Mouse (Mus musculus) liver, embryonic 12.5 days (tissue): ENCODE results near the gene Wdr86. TPM values are rescaled to one million over a fixed set of nuclear protein-coding genes. Genes with fewer than 3 reads are reported as not detected.
A peak's percentile ranks its signal among the peaks of the same experiment; 100 is the strongest.

Experiments
- ATAC-seq: fragments of 200-750 bp; cut with Nextera tagmentation; 2 replicates; pipeline ENCODE4 v1.8.0; 2017; ENCODE audit warnings: moderate number of reproducible peaks, mild to moderate bottlenecking, moderate library complexity
- H3K27ac ChIP-seq: fragments of 300-500 bp; sonication (generic); 2 replicates; pipeline ENCODE4 v1.5.1; 2016; ENCODE audit warnings: mild to moderate bottlenecking
- H3K27me3 ChIP-seq: fragments of 300-500 bp; sonication (generic); replicated peaks from 2 replicates; pipeline ENCODE4 v1.6.1; 2016; ENCODE audit warnings: mild to moderate bottlenecking, moderate library complexity
- H3K36me3 ChIP-seq: fragments of 300-500 bp; sonication (generic); 2 replicates; pipeline ENCODE4 v1.6.1; 2016; ENCODE audit warnings: mild to moderate bottlenecking, moderate library complexity
- H3K4me1 ChIP-seq: fragments of 300-500 bp; sonication (generic); 2 replicates; pipeline ENCODE4 v1.6.1; 2016
- H3K4me2 ChIP-seq: fragments of 300-500 bp; sonication (generic); 2 replicates; pipeline ENCODE4 v1.6.1; 2016; ENCODE audit warnings: mild to moderate bottlenecking, moderate library complexity
- H3K4me3 ChIP-seq: fragments of 300-500 bp; sonication (generic); 2 replicates; pipeline ENCODE4 v1.5.1; 2016; ENCODE audit warnings: mild to moderate bottlenecking, moderate library complexity
- H3K9ac ChIP-seq: fragments of 300-500 bp; sonication (generic); 2 replicates; pipeline ENCODE4 v1.6.1; 2016; ENCODE audit warnings: mild to moderate bottlenecking, moderate library complexity
- H3K9me3 ChIP-seq: fragments of 300-500 bp; sonication (generic); replicated peaks from 2 replicates; pipeline ENCODE4 v1.6.1; 2016; ENCODE audit warnings: mild to moderate bottlenecking, moderate library complexity
- WGBS: fragments of 180-500 bp; shearing (Covaris S2); methylation state at CpG from one replicate; pipeline ENCODE4 v1.1.7; 2016; ENCODE audit not compliant: insufficient replicate concordance; 5-methylcytosine and 5-hydroxymethylcytosine counted together
- polyA plus RNA-seq: library from polyadenylated mRNA; unstranded; fragments of >200 nt; fragmentation: Nextera tagmentation; extraction: Ambion mirVana; gene quantifications from 2 replicates; pipeline ENCODE4 v1.2.1, GENCODE M21; 2016

Gene Wdr86
- polyA plus RNA-seq, 1 experiment from 2014 or later, result 3.5 TPM

DNA sequence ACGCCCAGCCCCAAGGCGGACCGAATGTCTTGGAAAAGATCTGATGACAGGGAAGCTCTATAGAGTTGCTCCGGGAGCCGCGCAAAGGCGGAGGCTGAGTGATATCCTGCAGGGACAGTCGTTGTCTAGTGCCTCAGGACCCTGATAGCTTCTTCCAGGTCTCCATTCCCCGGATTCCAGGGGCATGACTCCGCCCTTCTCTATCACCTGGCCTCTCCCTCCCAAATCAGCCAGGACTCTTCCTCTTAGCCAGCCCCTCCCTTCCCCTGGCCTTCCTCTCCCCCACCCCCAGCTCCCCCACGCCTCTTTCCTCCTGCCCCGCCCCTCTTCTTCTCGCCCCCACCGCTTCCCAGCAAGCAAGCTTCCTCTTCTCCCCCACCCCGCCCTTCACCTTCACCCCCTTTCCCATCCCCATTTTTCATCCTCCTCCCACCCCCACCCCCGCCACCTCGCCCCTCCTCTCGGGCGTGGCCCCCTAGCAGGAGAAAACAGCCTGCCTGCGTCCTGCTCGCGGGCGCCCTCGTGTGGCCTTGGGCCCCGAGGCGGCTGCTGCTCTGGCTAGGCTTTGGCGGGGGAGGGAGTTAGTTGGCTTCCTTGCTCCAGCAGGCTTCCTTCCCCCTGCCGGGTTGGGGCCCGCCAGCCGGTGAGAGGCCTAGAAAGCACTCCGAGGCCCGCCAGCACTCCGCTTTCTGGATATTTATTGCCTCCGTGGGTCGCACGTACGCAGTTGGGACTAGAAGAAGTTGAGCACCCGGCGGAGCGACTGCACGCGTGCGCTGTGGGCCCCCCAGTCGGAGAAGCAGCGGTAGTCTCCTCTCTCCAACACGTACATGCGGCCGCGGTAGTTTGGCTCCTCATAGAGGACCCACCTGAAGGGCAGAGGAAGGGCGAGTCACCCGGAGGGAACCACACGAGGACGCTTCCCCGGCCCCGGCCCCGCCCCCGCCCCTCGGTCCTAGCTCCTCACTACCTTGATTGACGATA is 20.1 kb upstream of the Wdr86 start:
- H3K36me3 ChIP-seq, result no peaks in the 10 kb centered on the region
- H3K4me1 ChIP-seq, result peaks cover 45% of the 10 kb centered on the region
- peak overlapping the region; percentile 93 for H3K4me2 ChIP-seq
- H3K27me3 ChIP-seq, result peaks cover 21% of the 10 kb centered on the region; the same call in 1 of the 2 replicates
- peak; percentile 69 for ATAC-seq
- peak overlapping the region; percentile 66 for H3K27ac ChIP-seq
- peak overlapping the region; percentile 71 for H3K9ac ChIP-seq
- 2% methylated on average over 59 of the region's 59 CpGs for WGBS
- no peaks in the 10 kb centered on the region for H3K9me3 ChIP-seq
- H3K4me3 ChIP-seq, result peak overlapping the region; percentile 63

DNA sequence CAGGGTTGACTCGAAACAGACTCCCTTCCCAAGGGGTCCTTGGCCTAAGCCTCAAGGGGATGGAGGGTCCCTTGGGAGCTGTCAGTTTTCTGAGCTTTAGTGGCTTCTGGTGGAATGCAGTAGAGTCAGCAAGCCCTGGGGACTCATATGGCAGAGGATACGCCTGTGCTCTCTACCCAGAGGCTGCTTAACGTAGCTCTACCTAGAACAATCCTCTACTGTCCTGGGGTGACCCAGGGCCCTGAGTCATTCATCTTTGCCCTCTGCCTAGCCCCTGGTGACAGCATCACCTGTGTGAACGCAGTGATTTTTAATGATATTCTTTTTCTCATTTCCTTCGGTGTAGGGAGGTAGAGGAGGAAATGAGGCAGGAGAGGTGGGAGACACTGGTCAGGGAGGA is 19.2 kb upstream of the Wdr86 start:
- no peak for ATAC-seq
- peak overlapping the region; percentile 71; the same call in 1 of the 2 replicates for H3K9ac ChIP-seq
- H3K36me3 ChIP-seq, result no peaks in the 10 kb centered on the region
- H3K27me3 ChIP-seq, result peaks cover 21% of the 10 kb centered on the region; the same call in 1 of the 2 replicates
- peak overlapping the region; percentile 63; the same call in 1 of the 2 replicates for H3K4me3 ChIP-seq
- no peaks in the 10 kb centered on the region for H3K9me3 ChIP-seq
- peak overlapping the region; percentile 93 for H3K4me2 ChIP-seq
- WGBS, result 62% methylated on average over 5 of the region's 5 CpGs
- peaks cover 45% of the 10 kb centered on the region for H3K4me1 ChIP-seq
- no peak overlapping the region for H3K27ac ChIP-seq

- H3K27me3 ChIP-seq, result peaks cover 15% of the 10 kb centered on the region; the same call in 1 of the 2 replicates
- no peak overlapping the region for H3K9ac ChIP-seq
- no peak for ATAC-seq
- H3K9me3 ChIP-seq, result no peaks in the 10 kb centered on the region
- whole genome bisulfite sequencing, result 22% methylated on average over 6 of the region's 6 CpGs
- H3K4me3 ChIP-seq, result no peak overlapping the region
- H3K36me3 ChIP-seq, result no peaks in the 10 kb centered on the region
- H3K4me2 ChIP-seq, result no peak overlapping the region
- H3K27ac ChIP-seq, result no peak overlapping the region
- H3K4me1 ChIP-seq, result peaks cover 45% of the 10 kb centered on the region
These were observed 17.0 kb upstream of the Wdr86 start for GRCm38 (mm10) chr5:24747533-24747932.

DNA sequence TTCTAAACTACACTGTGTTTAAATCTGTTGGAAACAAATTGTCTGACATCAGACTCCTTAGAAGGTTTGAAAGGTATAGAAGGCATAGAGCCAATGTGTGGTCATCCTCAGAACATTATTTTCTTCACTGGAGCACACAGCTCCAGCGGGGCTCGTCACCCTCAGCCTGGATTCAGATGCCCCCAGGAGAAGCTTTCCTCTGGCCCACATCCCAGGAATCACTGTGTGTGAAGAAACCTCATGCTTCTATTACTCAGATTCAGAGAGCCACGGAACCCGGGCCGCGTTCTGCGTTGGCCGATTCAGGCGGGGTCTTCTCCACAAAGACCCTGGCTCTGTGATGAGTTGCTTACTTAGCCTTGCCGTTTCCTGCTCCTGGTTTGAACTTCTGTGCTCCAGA is 13.4 kb upstream of the Wdr86 start:
- no peak overlapping the region for H3K9ac ChIP-seq
- peaks cover 28% of the 10 kb centered on the region for H3K4me1 ChIP-seq
- H3K4me3 ChIP-seq, result no peak overlapping the region
- ATAC-seq, result no peak
- no peak overlapping the region for H3K4me2 ChIP-seq
- H3K27me3 ChIP-seq, result no peaks in the 10 kb centered on the region
- 79% methylated on average over 10 of the region's 10 CpGs for WGBS
- H3K9me3 ChIP-seq, result no peaks in the 10 kb centered on the region
- no peak overlapping the region for H3K27ac ChIP-seq
- H3K36me3 ChIP-seq, result no peaks in the 10 kb centered on the region

DNA sequence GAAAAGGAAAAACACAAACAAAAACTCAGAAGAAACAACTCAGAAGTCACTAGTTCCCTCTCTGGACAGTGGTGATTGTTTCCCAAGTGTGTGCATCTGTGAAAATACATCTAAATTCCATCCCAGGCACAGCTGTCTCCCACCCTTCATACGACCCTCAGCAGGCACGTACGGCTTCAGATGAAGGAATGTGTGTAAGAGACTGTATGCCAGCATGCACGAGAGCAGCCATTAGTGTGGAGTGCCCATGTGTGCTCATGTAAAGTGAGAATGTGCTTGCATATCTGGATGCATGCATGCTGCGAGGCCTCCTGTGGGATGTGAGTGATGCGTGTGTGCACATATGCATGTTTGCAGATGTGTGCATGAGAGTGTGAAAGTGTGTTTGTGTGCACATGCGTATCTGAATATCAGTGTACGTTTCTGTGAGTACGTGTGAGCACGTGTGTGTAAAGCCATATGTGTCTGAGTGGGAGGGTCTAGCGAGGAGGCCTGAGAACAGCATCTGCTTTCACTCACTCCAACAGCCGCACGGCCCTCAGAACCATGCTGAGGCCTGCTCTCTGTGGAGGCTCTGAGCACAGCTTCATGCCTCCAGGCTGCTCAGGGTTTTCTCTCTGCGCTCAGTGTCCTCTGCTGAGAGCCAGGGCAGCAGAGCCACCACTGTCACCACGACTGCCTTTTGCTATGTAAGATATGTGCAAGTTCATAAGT is 10.8 kb upstream of the Wdr86 start:
- Histone ChIP-seq H3K27ac (no peak overlapping the region), H3K4me1 (peaks cover 23% of the 10 kb centered on the region), H3K4me2 (no peak overlapping the region), H3K36me3 (no peaks in the 10 kb centered on the region), H3K27me3 (no peaks in the 10 kb centered on the region), H3K9me3 (no peaks in the 10 kb centered on the region), H3K9ac (no peak overlapping the region), H3K4me3 (no peak overlapping the region)
- no peak for ATAC-seq
- WGBS, result 73% methylated on average over 15 of the region's 15 CpGs

GRCm38 (mm10) chr5:24739141-24739753 is 8.7 kb upstream of the Wdr86 start:
- 14% methylated on average over 15 of the region's 15 CpGs for WGBS
- Histone ChIP-seq H3K9me3 (no peaks in the 10 kb centered on the region), H3K4me3 (no peak overlapping the region), H3K4me1 (peaks cover 21% of the 10 kb centered on the region), H3K9ac (no peak overlapping the region), H3K4me2 (peak overlapping the region; percentile 43), H3K27ac (peak overlapping the region; percentile 59), H3K27me3 (no peaks in the 10 kb centered on the region), H3K36me3 (no peaks in the 10 kb centered on the region)
- peak; percentile 51; the same call in 1 of the 2 replicates for ATAC-seq

GRCm38 (mm10) chr5:24738517-24738916 is 8.0 kb upstream of the Wdr86 start:
- no peak overlapping the region for H3K4me2 ChIP-seq

DNA sequence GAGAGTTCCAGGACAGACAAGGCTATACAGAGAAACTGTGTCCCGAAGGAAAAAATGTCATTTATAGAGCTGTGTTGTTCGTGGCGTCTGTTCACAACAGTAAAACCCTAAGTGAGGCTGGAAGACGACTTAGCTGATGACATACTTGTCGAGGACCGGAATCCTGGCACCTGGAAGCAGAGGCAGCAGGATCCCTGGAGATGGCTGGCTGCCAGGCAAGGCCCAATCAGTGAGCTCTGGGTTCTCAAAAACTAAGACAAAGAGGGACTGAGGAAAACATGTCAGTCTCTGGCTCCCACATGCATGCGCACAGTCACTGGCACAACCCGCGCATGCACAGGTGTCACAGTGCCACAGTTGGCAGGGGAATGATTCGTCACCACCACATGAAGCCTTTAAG is 7.1 kb upstream of the Wdr86 start:
- no peak overlapping the region for H3K4me3 ChIP-seq
- ATAC-seq, result no peak
- H3K9ac ChIP-seq, result no peak overlapping the region
- 80% methylated on average over 10 of the region's 10 CpGs for WGBS
- H3K4me2 ChIP-seq, result no peak overlapping the region
- no peaks in the 10 kb centered on the region for H3K36me3 ChIP-seq
- H3K27ac ChIP-seq, result no peak overlapping the region
- peaks cover 38% of the 10 kb centered on the region for H3K4me1 ChIP-seq
- no peaks in the 10 kb centered on the region for H3K9me3 ChIP-seq
- H3K27me3 ChIP-seq, result peaks cover 6% of the 10 kb centered on the region; the same call in 1 of the 2 replicates

More at GRCm38 (mm10) chr5:24738517-24738916, 8.0 kb upstream of the Wdr86 start:
- no peak overlapping the region for H3K9ac ChIP-seq
- peak overlapping the region; percentile 59; the same call in 1 of the 2 replicates for H3K27ac ChIP-seq
- no peaks in the 10 kb centered on the region for H3K9me3 ChIP-seq
- H3K4me1 ChIP-seq, result peaks cover 29% of the 10 kb centered on the region
- ATAC-seq, result peak; percentile 60; the same call in 1 of the 2 replicates
- no peaks in the 10 kb centered on the region for H3K27me3 ChIP-seq
- H3K36me3 ChIP-seq, result no peaks in the 10 kb centered on the region
- WGBS, result 29% methylated on average over 1 of the region's 1 CpGs
- no peak overlapping the region for H3K4me3 ChIP-seq

DNA sequence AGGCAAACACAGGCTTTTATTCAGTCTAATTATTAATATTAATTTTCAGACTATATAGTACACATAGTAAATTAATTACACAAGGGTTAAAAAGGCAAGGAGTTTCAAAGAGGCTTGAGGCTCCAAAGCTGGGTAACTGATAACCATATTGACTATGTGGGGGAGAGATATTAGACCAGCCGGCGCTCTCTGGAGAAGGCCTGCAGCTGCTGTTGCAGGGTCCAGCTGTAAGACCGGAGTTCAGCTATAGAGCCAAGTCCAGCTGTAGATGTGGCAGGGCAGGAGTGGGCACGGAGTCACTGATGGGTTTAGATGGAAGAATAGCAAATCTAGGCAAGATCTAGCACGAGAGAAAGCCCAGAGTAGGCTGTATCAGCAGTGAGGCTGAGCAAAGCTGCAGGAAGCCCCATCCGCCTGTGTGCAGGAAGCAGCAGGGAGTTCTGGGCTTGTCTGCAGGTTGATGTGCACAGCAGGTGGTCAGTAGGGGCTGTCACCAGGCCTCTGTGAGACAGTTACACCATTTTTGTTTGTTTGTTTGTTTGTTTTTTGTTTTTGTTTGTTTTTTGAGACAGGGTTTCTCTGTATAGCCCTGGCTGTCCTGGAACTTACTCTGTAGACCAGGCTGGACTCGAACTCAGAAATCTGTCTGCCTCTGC is 3.4 kb upstream of the Wdr86 start:
- Histone ChIP-seq H3K9me3 (no peaks in the 10 kb centered on the region), H3K4me2 (peak overlapping the region; percentile 27), H3K27ac (no peak overlapping the region), H3K27me3 (peaks cover 43% of the 10 kb centered on the region), H3K9ac (no peak overlapping the region), H3K4me3 (no peak overlapping the region), H3K4me1 (peaks cover 47% of the 10 kb centered on the region), H3K36me3 (no peaks in the 10 kb centered on the region)
- peak; percentile 74 for ATAC-seq
- 36% methylated on average over 7 of the region's 7 CpGs for WGBS

- H3K9ac ChIP-seq, result no peak overlapping the region
- peak overlapping the region; percentile 27 for H3K4me2 ChIP-seq
- H3K4me3 ChIP-seq, result no peak overlapping the region
- no peak overlapping the region for H3K27ac ChIP-seq
- 41% methylated on average over 8 of the region's 8 CpGs for WGBS
- H3K4me1 ChIP-seq, result peaks cover 39% of the 10 kb centered on the region
- no peaks in the 10 kb centered on the region for H3K36me3 ChIP-seq
- no peak for ATAC-seq
- no peaks in the 10 kb centered on the region for H3K9me3 ChIP-seq
- H3K27me3 ChIP-seq, result peaks cover 51% of the 10 kb centered on the region
These were observed 2.6 kb upstream of the Wdr86 start for GRCm38 (mm10) chr5:24733134-24733533.

DNA sequence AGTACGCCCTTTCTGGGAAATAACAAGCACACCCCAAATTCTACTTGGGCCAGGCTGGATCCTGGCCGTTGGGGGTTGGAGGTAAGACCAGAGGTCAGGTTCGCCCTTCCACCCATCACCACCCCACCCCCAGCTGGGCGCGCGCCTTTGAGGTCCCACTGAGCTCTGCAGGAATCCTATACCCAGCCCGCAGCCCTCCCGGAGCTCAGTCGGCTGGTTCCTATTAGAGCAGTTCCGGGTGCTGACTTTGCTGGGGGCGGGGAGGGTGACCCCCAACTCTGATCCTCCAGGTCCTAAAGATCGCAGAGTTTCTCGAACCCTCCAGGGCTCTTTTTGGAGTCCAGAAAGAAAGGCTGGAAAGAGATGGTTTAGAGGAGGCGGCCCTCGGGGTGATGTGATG is 459 bp upstream of the Wdr86 start:
- no peaks in the 10 kb centered on the region for H3K36me3 ChIP-seq
- peak overlapping the region; percentile 64 for H3K4me2 ChIP-seq
- no peak overlapping the region for H3K27ac ChIP-seq
- H3K27me3 ChIP-seq, result peaks cover 56% of the 10 kb centered on the region
- 4% methylated on average over 15 of the region's 15 CpGs for whole genome bisulfite sequencing
- no peak for ATAC-seq
- peak overlapping the region; percentile 50 for H3K4me3 ChIP-seq
- peaks cover 43% of the 10 kb centered on the region for H3K4me1 ChIP-seq
- H3K9ac ChIP-seq, result no peak overlapping the region; the same call in 1 of the 2 replicates
- H3K9me3 ChIP-seq, result no peaks in the 10 kb centered on the region
